Mouse (Mus musculus) adrenal gland, postnatal 36 days (tissue): ENCODE measurements at regions not wholly inside any gene's neighbourhood (a gene's known extent, or its start where the extent isn't known, plus 50 kb on each side); places are given as distances from the start of the nearest gene placed in this dataset.

Experiments
- DNase-seq, 2 experiments: peaks; one replicate each; pipeline ENCODE4 v3.0.0; 2021; ENCODE audit warnings: mixed read lengths in 1 of 2

GRCm38 (mm10) chr9:85524733-85525132 is 197.6 kb upstream of the Tent5a start:
- no peak for DNase-seq

GRCm38 (mm10) chr9:85521342-85521741 is 194.2 kb upstream of the Tent5a start:
- DNase-seq, result no peak

DNA sequence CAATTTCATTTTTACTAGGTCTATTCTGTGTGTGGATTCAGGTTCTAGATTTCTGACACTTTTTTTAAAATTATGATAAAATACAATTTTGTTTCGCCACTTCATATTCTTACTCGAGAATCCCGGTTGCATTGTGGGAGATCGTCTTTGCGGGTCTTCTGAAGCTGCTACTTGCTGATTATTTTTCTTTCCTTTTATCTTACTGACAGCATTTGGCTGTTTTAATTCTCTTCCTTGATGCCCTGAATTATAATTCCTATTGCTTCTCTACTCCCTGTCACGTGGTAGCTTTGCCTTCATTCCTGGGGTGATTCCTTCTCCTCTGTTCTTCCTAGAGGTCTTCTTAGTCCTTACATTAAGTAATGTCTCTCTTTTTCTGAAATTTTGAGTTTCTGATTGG is 193.8 kb upstream of the Tent5a start:
- DNase-seq, result no peak

DNA sequence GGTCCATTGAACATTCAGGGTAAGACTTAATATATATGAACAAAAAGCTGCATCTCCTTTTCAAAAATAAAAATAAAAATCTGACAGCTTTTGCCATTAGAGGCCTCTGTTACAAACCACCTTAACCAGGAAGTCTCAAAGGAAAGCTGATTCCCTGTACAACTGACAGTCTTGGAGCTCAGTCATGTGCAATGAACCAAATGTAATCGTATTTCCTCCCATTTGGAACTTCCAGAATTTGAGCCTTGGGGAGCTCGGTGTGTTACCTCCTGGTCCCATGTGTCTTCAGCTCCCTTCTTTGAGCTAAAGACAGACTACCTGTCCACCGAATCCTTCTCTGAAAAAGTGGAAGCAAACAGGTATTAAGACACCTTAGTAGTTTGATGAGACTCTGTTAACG is 171.9 kb upstream of the Tent5a start:
- no peak for DNase-seq

- DNase-seq, result no peak
Measured at GRCm38 (mm10) chr9:85497348-85497747, 170.2 kb upstream of the Tent5a start.

DNA sequence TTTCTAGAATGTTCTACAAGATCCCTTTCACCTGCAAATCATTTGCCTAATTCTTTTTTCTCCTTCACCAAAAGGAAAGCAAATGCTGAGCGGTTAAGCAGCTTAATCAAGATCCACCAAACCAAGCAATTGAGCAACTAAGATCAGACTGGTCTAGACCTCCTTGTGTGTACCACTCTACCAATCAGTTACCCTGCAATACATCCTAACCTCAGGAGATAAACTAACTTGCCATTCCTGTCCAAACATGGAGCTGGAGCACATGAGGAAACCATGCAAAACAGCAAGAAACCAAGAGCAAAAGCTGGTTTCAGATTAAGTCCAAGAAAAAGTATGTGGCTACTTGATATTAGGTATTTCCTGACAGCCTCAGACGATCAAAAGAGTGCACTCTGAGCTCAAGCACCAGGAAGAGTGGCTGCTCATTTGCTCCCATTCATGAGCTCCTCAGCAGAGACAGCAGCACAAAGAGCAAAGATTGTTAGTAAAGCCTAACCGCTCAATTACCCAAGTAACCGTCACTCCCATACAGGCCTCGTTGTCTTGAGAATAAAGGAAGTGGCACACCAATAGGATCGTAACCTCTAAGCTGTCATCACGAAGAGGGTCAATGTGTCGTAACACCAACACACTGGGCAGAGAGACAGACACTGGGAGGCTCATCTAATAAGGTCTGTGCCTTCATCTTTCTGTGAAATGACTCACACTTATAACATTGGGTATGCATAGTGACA is 169.5 kb upstream of the Tent5a start:
- no peak for DNase-seq

- DNase-seq, result no peak
Measured at GRCm38 (mm10) chr9:85495056-85495455, 167.9 kb upstream of the Tent5a start.

DNA sequence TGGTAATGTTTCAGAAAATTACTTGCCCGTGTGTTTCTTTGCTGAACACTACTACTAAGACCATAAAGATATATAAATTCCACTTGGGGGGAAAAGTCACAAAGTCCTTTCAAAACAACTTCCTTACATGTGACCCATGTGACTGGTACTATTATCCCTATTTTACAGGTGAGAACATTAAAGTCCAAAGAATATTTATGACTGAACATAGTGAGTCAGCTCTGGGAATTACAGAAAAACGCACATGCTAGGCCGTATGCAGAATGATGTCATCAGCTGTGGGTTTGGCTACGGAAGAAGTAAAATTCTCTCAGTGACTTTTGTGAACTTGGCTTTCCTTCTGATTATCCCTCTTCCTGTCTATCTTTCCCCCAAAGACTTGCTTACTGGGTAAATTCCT is 166.6 kb upstream of the Tent5a start:
- DNase-seq, result no peak

GRCm38 (mm10) chr9:85490367-85490766 is 163.2 kb upstream of the Tent5a start:
- no peak for DNase-seq

GRCm38 (mm10) chr9:85487915-85488314 is 160.8 kb upstream of the Tent5a start:
- no peak for DNase-seq

DNA sequence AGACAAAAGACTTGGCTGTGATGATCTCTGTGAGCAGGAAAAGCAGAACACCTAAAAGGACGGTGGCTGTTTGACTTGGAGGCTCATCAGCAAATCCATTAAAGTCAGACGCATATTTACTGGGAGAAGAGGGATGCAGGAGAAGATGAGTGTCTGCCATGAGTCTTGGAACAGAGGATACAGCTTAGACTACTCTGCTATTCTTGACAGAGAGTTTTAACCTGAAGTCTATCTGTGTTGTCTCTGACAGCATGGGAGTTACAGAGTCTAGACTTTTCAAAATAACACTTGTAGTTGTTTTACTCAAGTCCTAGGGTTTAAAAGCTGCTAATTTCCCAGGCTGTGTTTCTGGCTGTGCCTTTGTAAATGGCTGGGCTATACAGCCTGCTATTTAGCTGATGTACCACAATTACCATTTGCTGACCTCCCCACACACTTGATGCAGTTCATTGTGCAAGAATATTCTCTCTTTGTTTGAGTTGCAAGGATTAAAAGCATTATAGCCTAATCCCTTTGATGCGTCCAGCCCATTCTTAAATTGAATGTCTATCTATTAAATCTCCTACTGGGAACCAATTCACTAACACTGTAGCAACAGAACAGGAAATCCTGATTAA is 160.0 kb upstream of the Tent5a start:
- DNase-seq, result no peak

GRCm38 (mm10) chr9:85485749-85486148 is 158.6 kb upstream of the Tent5a start:
- no peak for DNase-seq

GRCm38 (mm10) chr9:85483248-85483647 is 156.1 kb upstream of the Tent5a start:
- no peak for DNase-seq

- DNase-seq, result no peak
Measured at GRCm38 (mm10) chr9:85480566-85480965, 153.4 kb upstream of the Tent5a start.

DNA sequence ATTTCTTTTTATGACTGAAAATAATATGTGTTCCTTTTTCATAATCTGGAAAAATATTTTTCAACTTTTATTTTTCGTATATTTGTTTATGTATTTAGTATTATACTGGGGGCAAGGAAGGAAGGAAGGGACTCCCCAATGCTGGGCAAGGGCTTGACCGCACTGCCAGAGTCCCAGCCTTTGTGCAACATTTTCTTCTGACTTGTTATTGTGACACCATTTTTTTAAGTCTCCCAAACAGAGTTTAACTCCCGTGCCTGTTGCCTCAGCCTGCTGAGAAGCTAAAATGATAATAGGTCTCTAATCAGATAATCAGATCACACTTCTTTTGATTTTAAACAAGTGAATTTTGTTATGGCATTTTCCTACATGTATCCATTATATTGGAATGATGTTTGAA is 148.1 kb upstream of the Tent5a start:
- DNase-seq, result no peak

DNA sequence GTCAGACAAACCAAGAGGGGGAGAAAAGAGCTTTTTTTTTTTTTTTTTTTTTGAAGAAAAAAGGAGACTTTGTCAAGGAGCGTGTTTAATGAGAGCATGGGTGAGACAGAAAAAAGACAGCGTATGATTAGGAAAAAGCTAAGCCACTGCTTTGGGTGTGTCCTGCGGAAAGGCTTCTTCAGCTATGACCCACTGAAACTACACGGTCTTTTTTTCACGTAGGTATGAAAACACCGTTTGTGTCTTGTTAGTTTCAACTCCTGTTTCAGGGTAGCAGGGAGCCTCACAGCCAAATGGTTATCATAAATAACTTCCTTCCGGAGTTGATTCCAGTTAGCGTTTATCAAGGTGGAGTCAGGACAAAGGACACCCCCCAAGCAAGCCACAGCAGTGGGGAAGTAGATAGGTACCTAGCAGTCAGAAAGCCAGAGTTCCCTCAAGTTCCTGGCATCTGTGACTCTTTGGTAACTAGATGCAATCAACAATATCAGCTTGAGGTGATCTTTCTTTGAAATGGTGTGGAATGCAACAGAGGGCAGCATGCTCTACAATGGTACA is 143.2 kb upstream of the Tent5a start:
- DNase-seq, result no peak

DNA sequence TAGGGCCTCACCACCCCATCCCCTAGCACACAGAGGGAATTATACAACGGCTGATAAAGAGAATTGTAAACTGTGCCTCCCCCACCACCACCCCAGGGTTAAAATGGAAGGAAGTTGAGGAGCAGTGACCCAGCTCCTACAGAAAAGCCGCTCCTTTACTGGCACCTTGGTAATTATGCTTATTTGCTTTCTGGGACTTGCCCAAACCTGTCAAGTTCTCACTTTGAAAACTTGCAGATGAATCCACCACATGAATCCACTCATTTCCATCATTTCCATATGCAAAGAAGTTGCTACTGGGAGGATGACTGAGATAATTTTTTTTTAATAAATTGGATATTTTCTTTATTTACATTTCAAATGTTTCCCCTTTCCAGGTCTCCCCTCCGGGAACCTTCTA is 142.1 kb upstream of the Tent5a start:
- no peak for DNase-seq

GRCm38 (mm10) chr9:85466671-85467070 is 139.5 kb upstream of the Tent5a start:
- no peak for DNase-seq

DNA sequence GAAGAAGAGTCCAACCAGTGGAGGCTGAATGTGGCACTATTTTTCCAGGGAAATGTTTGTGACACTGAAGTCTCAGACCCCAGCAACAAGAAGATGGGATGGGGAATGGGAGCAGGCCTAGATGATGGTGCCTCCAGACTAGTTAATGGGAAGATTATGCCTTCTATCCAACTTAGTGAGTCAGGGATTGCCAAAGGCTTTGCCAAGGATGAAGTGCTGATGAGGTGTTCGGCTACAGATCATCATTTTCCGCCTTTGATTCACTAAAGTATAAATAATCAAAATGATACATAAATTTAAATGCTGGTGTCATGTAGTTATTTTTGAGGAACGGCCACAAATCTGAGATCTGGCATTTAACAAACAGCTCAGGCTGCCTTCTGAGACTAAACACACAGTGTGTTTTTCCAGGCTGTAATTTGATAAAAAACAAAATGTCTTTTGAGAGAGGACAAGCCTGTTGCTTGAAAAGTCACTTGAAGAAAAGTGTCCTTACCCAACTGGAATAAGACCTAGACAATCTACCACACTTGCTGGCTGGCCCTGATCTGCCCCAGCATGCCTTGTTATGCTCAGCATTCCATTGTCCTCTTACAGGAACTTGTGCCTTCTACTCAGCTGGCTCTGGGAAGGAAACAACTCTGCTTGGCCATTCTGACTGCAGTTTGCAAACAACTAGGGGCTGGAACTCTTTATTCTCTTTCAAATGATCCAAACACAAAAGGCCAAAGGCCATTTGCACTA is 132.1 kb upstream of the Tent5a start:
- DNase-seq, result no peak

DNA sequence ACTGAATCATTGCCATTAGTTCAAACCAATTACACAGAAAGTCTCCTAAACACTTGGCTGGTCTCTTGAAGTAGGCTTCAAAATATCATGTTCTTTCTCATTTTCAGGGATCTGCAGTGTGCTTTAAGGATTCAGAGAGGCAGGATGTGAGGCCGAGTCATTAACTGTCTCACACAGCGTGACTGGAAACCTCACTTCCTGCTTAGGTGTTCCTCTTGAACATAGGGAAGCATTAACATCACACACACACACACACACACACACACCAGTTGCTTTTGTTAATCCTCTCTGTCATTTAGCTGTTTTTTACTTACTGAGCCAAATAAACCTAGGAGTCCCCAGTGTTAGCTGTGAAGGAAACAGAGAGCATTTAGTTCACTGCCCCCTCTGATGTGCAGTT is 131.2 kb upstream of the Tent5a start:
- no peak for DNase-seq

- no peak for DNase-seq
Measured at GRCm38 (mm10) chr9:85457400-85457799, 130.3 kb upstream of the Tent5a start.

GRCm38 (mm10) chr9:85455382-85455781 is 128.2 kb upstream of the Tent5a start:
- no peak for DNase-seq

DNA sequence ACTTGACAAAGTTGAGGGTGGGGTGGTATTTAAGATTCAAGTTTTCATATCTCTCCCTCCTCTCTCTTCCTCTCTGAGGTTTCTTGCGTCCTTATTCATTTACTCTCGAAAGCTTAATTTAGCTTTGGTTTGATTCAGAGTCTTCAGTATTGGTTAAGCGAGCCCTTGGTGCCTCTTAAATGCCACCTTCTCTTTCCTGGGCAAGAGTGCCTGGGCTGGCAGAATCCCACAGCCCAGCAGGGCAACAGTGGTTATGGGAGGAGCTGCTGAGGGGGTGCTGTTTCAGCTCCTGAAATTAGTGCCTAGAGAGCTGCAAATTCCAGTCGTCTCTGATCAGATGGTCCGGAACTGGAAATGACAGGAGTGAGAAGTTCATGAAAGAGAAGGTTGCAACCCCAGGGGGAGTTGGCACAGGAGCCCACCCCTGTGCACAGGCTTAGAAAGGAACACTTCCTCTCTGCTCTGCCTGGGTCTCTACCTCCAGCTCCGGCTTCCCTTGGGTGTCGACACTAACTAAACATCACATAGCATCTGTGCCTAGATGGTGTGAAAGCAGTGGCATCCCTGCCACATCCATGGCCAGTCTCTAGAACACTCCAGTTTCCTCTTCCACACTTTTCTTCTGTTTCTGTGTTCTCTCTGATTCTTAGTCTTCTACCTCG is 125.2 kb upstream of the Tent5a start:
- DNase-seq, result no peak
